Mouse (Mus musculus): ENCODE results near the gene Mgst3. TPM values are rescaled to one million over a fixed set of nuclear protein-coding genes. Genes with fewer than 3 reads are reported as not detected.

Gene Mgst3
- polyA plus RNA-seq, 1 experiment from 2014 or later, result 104 TPM

DNA sequence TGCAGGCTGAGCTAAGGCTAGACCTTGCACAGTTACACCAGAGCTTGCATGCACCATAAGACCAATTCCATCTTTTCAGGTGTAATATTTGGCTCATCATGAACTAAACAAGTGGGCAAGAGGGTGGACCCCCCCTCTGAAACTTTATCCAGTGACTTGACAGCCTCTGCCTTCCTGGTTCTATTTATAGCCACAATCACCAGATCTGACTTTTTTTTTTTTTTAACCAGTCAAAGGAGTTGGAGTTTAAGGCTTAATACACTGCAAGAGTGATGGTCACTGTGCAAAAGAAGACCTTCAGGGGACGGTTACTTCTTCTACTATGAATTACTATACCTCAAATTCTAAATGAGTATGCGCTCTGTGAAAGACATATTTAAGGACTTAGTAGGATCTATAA lies 8.4 kb downstream of the Mgst3 start:
- H3K27ac ChIP-seq, result no peak overlapping the region
- TF ChIP-seq CTCF (IDR thresholded peaks at IDR 0.05; ENCODE audit: low read depth), result no peak
- ATAC-seq (replicated peaks; ENCODE audit: low FRiP score, low read depth), result no peak

GRCm38 (mm10) chr1:167384156-167384555 lies 9.5 kb downstream of the Mgst3 start:
- ATAC-seq (replicated peaks; ENCODE audit: low FRiP score, low read depth) (no peak), DNase-seq (ENCODE audit: low spot score) (no peak)
- Histone ChIP-seq H3K4me1 (replicated peaks; ENCODE audit: insufficient read depth, low read length) (no peaks in the 10 kb centered on the region), H3K36me3 (ENCODE audit: insufficient read depth, low read length) (no peaks in the 10 kb centered on the region), H3K27me3 (ENCODE audit: insufficient read depth, low read length) (no peaks in the 10 kb centered on the region), H3K9ac (ENCODE audit: low read depth, low read length) (no peak overlapping the region), H3K9me3 (replicated peaks; ENCODE audit: low read length) (no peaks in the 10 kb centered on the region), H3K27ac (no peak overlapping the region), H3K4me2 (ENCODE audit: low read length) (no peak overlapping the region), H3K4me3 (replicated peaks; ENCODE audit: low read depth, low read length) (no peak overlapping the region)
- WGBS, result 52% methylated on average over 3 of the region's 3 CpGs
- TF ChIP-seq CTCF (IDR thresholded peaks at IDR 0.05; ENCODE audit: low read depth), result no peak

More for the DNA sequence above, 8.4 kb downstream of the Mgst3 start:
- DNase-seq (ENCODE audit: low spot score), result no peak
- H3K9ac ChIP-seq (ENCODE audit: low read depth, low read length), result no peak overlapping the region
- no peaks in the 10 kb centered on the region for H3K4me1 ChIP-seq (replicated peaks; ENCODE audit: insufficient read depth, low read length)
- H3K4me3 ChIP-seq (replicated peaks; ENCODE audit: low read depth, low read length), result no peak overlapping the region
- 86% methylated on average over 2 of the region's 2 CpGs for WGBS
- no peak overlapping the region for H3K4me2 ChIP-seq (ENCODE audit: low read length)
- H3K27me3 ChIP-seq (ENCODE audit: insufficient read depth, low read length), result no peaks in the 10 kb centered on the region
- no peaks in the 10 kb centered on the region for H3K9me3 ChIP-seq (replicated peaks; ENCODE audit: low read length)
- H3K36me3 ChIP-seq (ENCODE audit: insufficient read depth, low read length), result no peaks in the 10 kb centered on the region

- H3K4me2 ChIP-seq (ENCODE audit: low read length), result no peak overlapping the region
- H3K4me1 ChIP-seq (replicated peaks; ENCODE audit: insufficient read depth, low read length), result no peaks in the 10 kb centered on the region
- no peak overlapping the region for H3K9ac ChIP-seq (ENCODE audit: low read depth, low read length)
- no peak overlapping the region for H3K27ac ChIP-seq
- H3K4me3 ChIP-seq (replicated peaks; ENCODE audit: low read depth, low read length), result no peak overlapping the region
- H3K9me3 ChIP-seq (replicated peaks; ENCODE audit: low read length), result no peaks in the 10 kb centered on the region
- TF ChIP-seq CTCF (IDR thresholded peaks at IDR 0.05; ENCODE audit: low read depth), result no peak
- no peaks in the 10 kb centered on the region for H3K27me3 ChIP-seq (ENCODE audit: insufficient read depth, low read length)
- 78% methylated on average over 5 of the region's 5 CpGs for WGBS
- no peaks in the 10 kb centered on the region for H3K36me3 ChIP-seq (ENCODE audit: insufficient read depth, low read length)
- ATAC-seq (replicated peaks; ENCODE audit: low FRiP score, low read depth) (no peak), DNase-seq (ENCODE audit: low spot score) (no peak)
These were observed 10.5 kb downstream of the Mgst3 start for GRCm38 (mm10) chr1:167383178-167383577.

DNA sequence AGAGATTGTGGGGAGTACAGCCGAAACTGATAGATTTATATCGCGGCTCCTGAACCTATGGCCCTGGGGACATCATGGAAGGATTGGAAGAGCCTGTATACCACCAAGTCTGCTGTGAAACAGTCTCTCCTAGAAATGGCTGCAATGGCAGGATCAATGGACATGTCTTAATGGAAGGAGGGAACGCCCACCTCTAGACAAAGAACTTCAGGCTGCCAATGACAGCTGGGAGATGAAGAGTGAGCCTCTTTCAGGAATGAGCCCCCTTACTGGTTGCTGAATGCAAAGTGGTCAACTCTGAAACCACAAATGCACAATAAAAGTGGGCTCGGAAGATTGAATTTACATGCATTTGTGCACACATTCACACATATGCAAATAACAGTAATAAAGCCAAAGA lies 10.9 kb downstream of the Mgst3 start:
- no peaks in the 10 kb centered on the region for H3K9me3 ChIP-seq (replicated peaks; ENCODE audit: low read length)
- H3K4me2 ChIP-seq (ENCODE audit: low read length), result no peak overlapping the region
- ATAC-seq (replicated peaks; ENCODE audit: low FRiP score, low read depth), result no peak
- H3K9ac ChIP-seq (ENCODE audit: low read depth, low read length), result no peak overlapping the region
- no peak overlapping the region for H3K4me3 ChIP-seq (replicated peaks; ENCODE audit: low read depth, low read length)
- no peak for DNase-seq (ENCODE audit: low spot score)
- no peak for TF ChIP-seq CTCF (IDR thresholded peaks at IDR 0.05; ENCODE audit: low read depth)
- no peak overlapping the region for H3K27ac ChIP-seq
- no peaks in the 10 kb centered on the region for H3K27me3 ChIP-seq (ENCODE audit: insufficient read depth, low read length)
- H3K36me3 ChIP-seq (ENCODE audit: insufficient read depth, low read length), result no peaks in the 10 kb centered on the region
- WGBS, result 83% methylated on average over 5 of the region's 5 CpGs
- no peaks in the 10 kb centered on the region for H3K4me1 ChIP-seq (replicated peaks; ENCODE audit: insufficient read depth, low read length)

DNA sequence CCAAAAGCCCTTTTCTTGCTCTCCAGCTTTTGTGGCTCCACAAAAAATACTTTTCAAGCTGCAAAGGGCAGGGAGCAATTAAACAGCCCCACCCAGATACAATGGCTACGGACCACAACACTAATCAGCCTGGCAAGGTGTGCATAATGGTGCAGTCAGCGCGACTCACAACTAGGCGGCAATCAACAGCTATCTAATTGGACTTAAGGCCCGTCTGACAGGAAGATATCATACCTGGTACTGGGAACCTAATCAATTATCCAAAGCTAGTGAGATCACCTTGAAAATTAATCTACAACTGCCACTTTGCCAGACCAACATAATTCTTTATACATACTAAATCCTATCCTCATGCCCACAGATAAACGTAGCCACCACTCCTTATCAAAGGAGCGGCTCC lies 11.3 kb downstream of the Mgst3 start:
- Histone ChIP-seq H3K4me1 (replicated peaks; ENCODE audit: insufficient read depth, low read length) (no peaks in the 10 kb centered on the region), H3K27me3 (ENCODE audit: insufficient read depth, low read length) (no peaks in the 10 kb centered on the region), H3K4me2 (ENCODE audit: low read length) (no peak overlapping the region), H3K36me3 (ENCODE audit: insufficient read depth, low read length) (no peaks in the 10 kb centered on the region), H3K9ac (ENCODE audit: low read depth, low read length) (no peak overlapping the region), H3K9me3 (replicated peaks; ENCODE audit: low read length) (no peaks in the 10 kb centered on the region), H3K4me3 (replicated peaks; ENCODE audit: low read depth, low read length) (no peak overlapping the region), H3K27ac (no peak overlapping the region)
- WGBS, result 67% methylated on average over 7 of the region's 7 CpGs
- TF ChIP-seq CTCF (IDR thresholded peaks at IDR 0.05; ENCODE audit: low read depth), result no peak
- DNase-seq (ENCODE audit: low spot score), result no peak
- no peak for ATAC-seq (replicated peaks; ENCODE audit: low FRiP score, low read depth)

GRCm38 (mm10) chr1:167381050-167382015 lies 12.3 kb downstream of the Mgst3 start:
- H3K27ac ChIP-seq, result no peak overlapping the region
- no peaks in the 10 kb centered on the region for H3K27me3 ChIP-seq (ENCODE audit: insufficient read depth, low read length)
- H3K4me2 ChIP-seq (ENCODE audit: low read length), result no peak overlapping the region
- ATAC-seq (replicated peaks; ENCODE audit: low FRiP score, low read depth) (0 out of 2 replicates have a peak, but pooled peaks have one; percentile 41), DNase-seq (ENCODE audit: low spot score) (no peak)
- 72% methylated on average over 8 of the region's 8 CpGs for WGBS
- H3K4me1 ChIP-seq (replicated peaks; ENCODE audit: insufficient read depth, low read length), result no peaks in the 10 kb centered on the region
- no peak overlapping the region for H3K9ac ChIP-seq (ENCODE audit: low read depth, low read length)
- TF ChIP-seq CTCF (IDR thresholded peaks at IDR 0.05; ENCODE audit: low read depth), result no peak
- H3K36me3 ChIP-seq (ENCODE audit: insufficient read depth, low read length), result 0 out of 2 replicates have a peak, but pooled peaks cover under 1% of the 10 kb centered on the region
- H3K9me3 ChIP-seq (replicated peaks; ENCODE audit: low read length), result no peaks in the 10 kb centered on the region
- no peak overlapping the region for H3K4me3 ChIP-seq (replicated peaks; ENCODE audit: low read depth, low read length)
